Mouse (Mus musculus): ENCODE results near the gene Ndufs1. TPM values are rescaled to one million over a fixed set of nuclear protein-coding genes. Genes with fewer than 3 reads are reported as not detected.

Ndufs1 gene
- 134 and 147 TPM in 2 replicates for polyA plus RNA-seq (2016; fragmentation: Nextera tagmentation; extraction: Ambion mirVana)

DNA sequence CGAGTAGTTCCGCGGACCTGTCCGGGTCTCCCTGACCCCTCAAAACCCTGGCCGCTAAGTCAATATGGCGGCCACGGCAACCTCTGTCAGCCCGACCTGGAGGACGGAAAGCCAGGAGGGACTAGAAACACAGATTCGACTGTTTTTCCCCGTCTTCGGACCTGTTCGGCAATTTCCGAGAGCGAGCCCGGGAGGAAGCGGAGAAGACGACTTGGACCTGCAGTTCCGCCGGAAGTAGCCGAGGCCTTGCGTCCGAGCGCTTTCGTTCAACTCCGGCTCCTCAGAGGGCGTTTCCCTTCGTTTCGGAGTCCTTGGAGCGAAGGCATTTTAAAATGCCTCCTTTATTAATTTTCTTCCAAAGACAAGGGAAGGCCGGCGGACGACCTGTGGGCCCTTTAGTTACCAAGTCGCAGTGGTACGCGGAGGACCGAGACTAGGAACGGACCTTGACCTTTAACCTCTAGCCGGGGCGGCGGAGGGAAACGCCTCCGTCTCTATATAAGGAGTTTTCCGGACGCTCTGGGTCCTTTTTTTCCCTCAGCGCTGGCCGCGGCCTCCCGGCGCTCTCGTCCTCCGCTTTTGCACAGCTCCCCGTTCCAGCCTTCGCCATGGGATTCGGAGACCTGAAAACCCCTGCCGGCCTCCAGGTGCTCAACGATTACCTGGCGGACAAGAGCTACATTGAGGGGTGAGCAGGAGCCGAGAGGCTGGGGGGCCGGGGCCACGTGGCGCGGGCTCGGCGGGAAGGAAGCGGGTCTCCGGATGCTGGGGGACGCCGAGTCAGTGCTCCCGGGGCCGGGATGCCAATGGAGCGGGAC is at the start of gene Ndufs1, which contains the start of gene Eef1b2:
Gene Ndufs1 (minus strand): TSS at position 230 of the 818 bp plus-strand sequence.
Gene Eef1b2 (plus strand): TSS at position 222 of the 818 bp plus-strand sequence.
- Histone ChIP-seq H3K4me1 (peaks cover 25% of the 10 kb centered on the region), H3K9ac (peak within 1 kb of the TSS; percentile 95), H3K4me3 (peak within 1 kb of the TSS; percentile 87), H3K9me3 (no peaks in the 10 kb centered on the region), H3K27me3 (replicated peaks) (no peaks in the 10 kb centered on the region), H3K27ac (peak within 1 kb of the TSS; percentile 34), H3K4me2 (replicated peaks) (peak within 1 kb of the TSS; percentile 80), H3K36me3 (peaks cover 22% of the 10 kb centered on the region)
- under 1% methylated on average over 72 of the region's 72 CpGs for WGBS
- ATAC-seq (ENCODE audit: low FRiP score, low read depth), result peak; percentile 88

DNA sequence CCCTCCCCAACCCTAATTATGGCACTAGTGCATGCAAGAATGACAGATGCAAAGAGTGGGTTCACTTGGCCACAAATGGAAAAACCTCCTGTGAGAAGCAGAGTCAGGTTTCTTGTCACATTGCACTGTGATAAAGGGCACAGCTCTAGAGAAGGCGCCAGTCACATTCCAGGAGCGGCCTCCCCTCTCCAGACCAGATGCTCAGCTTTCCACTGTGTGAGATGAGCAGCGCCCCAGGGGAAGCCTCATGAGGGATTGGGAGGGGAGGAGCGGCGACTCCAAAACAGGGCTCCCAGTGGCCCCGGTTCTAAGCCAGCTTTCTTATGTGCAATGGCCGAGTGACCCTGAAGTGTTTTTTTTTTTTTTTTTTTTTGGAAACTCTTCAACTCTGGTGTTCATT is 49.3 kb upstream of the Ndufs1 start:
- Histone ChIP-seq H3K9ac (no peak overlapping the region), H3K4me2 (replicated peaks) (no peak overlapping the region), H3K27ac (no peak overlapping the region), H3K9me3 (no peaks in the 10 kb centered on the region), H3K4me1 (no peaks in the 10 kb centered on the region), H3K27me3 (replicated peaks) (no peaks in the 10 kb centered on the region), H3K4me3 (no peak overlapping the region), H3K36me3 (no peaks in the 10 kb centered on the region)
- 12% methylated on average over 7 of the region's 7 CpGs for WGBS
- no peak for ATAC-seq (ENCODE audit: low FRiP score, low read depth)

GRCm38 (mm10) chr1:63225009-63225408 is 48.4 kb upstream of the Ndufs1 start:
- no peak overlapping the region for H3K27ac ChIP-seq
- H3K9ac ChIP-seq, result no peak overlapping the region
- no peaks in the 10 kb centered on the region for H3K27me3 ChIP-seq (replicated peaks)
- WGBS, result 90% methylated on average over 4 of the region's 4 CpGs
- H3K4me1 ChIP-seq, result no peaks in the 10 kb centered on the region
- H3K4me2 ChIP-seq (replicated peaks), result no peak overlapping the region
- ATAC-seq (ENCODE audit: low FRiP score, low read depth), result no peak
- no peak overlapping the region for H3K4me3 ChIP-seq
- H3K36me3 ChIP-seq, result no peaks in the 10 kb centered on the region
- H3K9me3 ChIP-seq, result no peaks in the 10 kb centered on the region

DNA sequence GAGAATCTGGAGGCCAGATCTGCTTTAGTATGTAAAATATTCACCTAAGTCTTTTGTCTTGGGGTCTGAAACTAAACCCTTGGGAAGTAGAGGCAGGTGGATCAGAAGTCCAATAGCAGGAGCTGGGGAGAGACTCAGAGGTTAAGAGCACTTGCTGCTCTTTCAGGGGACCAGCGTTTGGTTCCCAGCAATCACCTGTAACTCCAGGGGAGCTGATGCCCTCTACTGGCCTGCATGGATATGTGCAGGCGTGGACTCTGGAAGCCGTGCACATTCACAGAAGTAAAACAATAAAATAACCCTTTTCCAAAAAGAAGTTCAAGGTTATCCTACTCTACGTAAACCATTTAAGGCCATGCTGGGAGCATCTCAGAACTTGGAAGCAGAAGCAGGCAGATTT is 42.6 kb upstream of the Ndufs1 start:
- 91% methylated on average over 4 of the region's 4 CpGs for WGBS

GRCm38 (mm10) chr1:63214631-63215030 is 38.0 kb upstream of the Ndufs1 start:
- ATAC-seq (ENCODE audit: low FRiP score, low read depth), result no peak
- no peak overlapping the region for H3K4me3 ChIP-seq
- H3K9ac ChIP-seq, result no peak overlapping the region
- no peaks in the 10 kb centered on the region for H3K36me3 ChIP-seq
- no peaks in the 10 kb centered on the region for H3K27me3 ChIP-seq (replicated peaks)
- WGBS, result 43% methylated on average over 7 of the region's 7 CpGs
- 0 out of 2 replicates have a peak overlapping the region, but pooled peaks have one; percentile 2 for H3K4me2 ChIP-seq (replicated peaks)
- H3K9me3 ChIP-seq, result no peaks in the 10 kb centered on the region
- 0 out of 2 replicates have a peak, but pooled peaks cover 6% of the 10 kb centered on the region for H3K4me1 ChIP-seq
- H3K27ac ChIP-seq, result no peak overlapping the region

More for the DNA sequence above, 42.6 kb upstream of the Ndufs1 start:
- Histone ChIP-seq H3K9ac (no peak overlapping the region), H3K4me1 (0 out of 2 replicates have a peak, but pooled peaks cover 2% of the 10 kb centered on the region), H3K27me3 (replicated peaks) (no peaks in the 10 kb centered on the region), H3K4me2 (replicated peaks) (no peak overlapping the region), H3K9me3 (no peaks in the 10 kb centered on the region), H3K36me3 (no peaks in the 10 kb centered on the region), H3K4me3 (no peak overlapping the region), H3K27ac (no peak overlapping the region)
- ATAC-seq (ENCODE audit: low FRiP score, low read depth), result no peak

GRCm38 (mm10) chr1:63214271-63214558 is 37.6 kb upstream of the Ndufs1 start, which contains the start of gene Gpr1:
Gpr1 (minus strand) TSS chr1:63214543.
- Histone ChIP-seq H3K9me3 (no peaks in the 10 kb centered on the region), H3K27ac (no peak within 1 kb of the TSS), H3K4me2 (replicated peaks) (peak within 1 kb of the TSS; percentile 39), H3K27me3 (replicated peaks) (no peaks in the 10 kb centered on the region), H3K4me3 (no peak within 1 kb of the TSS), H3K9ac (no peak within 1 kb of the TSS), H3K4me1 (0 out of 2 replicates have a peak, but pooled peaks cover 6% of the 10 kb centered on the region), H3K36me3 (no peaks in the 10 kb centered on the region)
- WGBS, result 46% methylated on average over 3 of the region's 3 CpGs
- no peak for ATAC-seq (ENCODE audit: low FRiP score, low read depth)

DNA sequence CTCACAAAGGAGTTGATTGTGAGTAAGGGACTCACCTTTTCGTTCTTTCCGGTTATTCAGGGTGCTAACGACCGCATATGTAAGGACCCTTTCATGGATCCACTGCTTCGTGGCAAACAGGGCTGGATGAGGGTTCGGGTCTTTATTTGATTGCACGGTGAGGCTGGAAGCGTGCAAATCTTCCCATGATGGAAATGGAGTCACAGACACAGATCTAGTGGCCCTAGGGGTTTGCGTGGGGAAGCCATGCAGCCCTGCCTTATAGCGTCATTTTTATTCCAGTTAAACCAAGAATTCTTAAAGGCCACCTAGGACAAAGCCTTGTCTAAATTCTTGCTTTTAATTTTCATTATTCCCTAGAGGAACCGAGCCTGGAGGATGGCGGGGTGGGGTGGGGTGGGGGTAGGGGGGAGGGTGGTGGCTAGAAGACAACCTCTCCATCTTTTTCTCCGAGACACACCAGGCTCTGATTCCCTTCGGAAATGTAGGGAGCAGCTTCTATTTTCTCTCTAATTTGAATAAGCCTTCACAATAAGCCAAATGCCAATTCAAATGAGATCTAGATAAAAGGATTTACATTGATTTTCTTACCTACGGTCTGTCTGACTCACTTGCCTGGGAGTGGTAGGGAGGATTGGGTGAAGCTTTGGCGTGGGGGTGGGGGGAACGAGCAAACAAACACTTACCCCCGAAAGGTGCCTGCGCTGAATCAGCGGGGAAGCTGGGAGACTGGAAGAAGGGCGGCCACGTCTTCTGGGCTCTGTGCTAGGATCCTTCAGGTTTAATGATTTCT is 37.0 kb upstream of the Ndufs1 start:
- Histone ChIP-seq H3K4me2 (replicated peaks) (peak overlapping the region; percentile 39), H3K36me3 (no peaks in the 10 kb centered on the region), H3K9ac (no peak overlapping the region), H3K27me3 (replicated peaks) (no peaks in the 10 kb centered on the region), H3K9me3 (no peaks in the 10 kb centered on the region), H3K4me3 (no peak overlapping the region), H3K4me1 (0 out of 2 replicates have a peak, but pooled peaks cover 6% of the 10 kb centered on the region), H3K27ac (no peak overlapping the region)
- 26% methylated on average over 22 of the region's 22 CpGs for WGBS
- ATAC-seq (ENCODE audit: low FRiP score, low read depth), result no peak

DNA sequence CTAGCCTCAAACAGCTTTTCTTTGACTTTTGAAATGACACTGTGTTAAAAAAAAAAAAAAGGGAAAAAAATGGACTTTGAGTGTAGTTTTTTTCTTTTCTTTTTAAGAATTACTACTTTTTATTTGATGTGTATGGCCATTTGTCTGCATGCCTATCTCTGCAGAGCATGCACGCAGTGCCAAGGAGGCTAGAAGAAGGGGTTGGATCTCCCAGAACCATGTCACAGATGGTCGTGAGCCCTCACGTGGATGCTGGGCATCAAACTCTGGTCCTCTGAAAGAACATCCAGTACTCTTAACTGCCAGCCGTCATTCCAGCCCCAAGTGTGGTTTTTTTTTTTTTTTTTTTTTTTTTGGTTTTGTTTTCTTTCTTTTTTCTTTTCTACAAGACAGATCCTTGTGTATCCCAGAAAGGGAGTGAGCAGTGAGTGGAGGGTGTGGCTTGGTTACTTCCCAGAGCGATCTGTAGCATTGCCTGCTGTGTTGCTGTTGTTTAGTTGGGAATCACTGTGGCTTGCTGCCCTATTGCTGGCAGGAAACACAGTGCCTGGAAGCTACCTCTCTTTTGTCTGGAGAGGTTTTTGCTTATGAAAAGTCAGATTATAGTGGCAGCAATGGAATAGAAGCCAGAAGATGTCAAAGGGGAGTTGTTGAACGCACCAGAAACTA is 33.4 kb upstream of the Ndufs1 start:
- 0 out of 2 replicates have a peak, but pooled peaks cover 6% of the 10 kb centered on the region for H3K4me1 ChIP-seq
- no peak overlapping the region for H3K4me3 ChIP-seq
- ATAC-seq (ENCODE audit: low FRiP score, low read depth), result no peak
- WGBS, result 25% methylated on average over 6 of the region's 6 CpGs
- H3K27me3 ChIP-seq (replicated peaks), result no peaks in the 10 kb centered on the region
- no peak overlapping the region for H3K9ac ChIP-seq
- H3K9me3 ChIP-seq, result no peaks in the 10 kb centered on the region
- no peaks in the 10 kb centered on the region for H3K36me3 ChIP-seq
- no peak overlapping the region for H3K4me2 ChIP-seq (replicated peaks)
- no peak overlapping the region for H3K27ac ChIP-seq

GRCm38 (mm10) chr1:63207607-63208006 is 31.0 kb upstream of the Ndufs1 start:
- no peak for ATAC-seq (ENCODE audit: low FRiP score, low read depth)
- 81% methylated on average over 3 of the region's 3 CpGs for WGBS
- H3K9ac ChIP-seq, result no peak overlapping the region

GRCm38 (mm10) chr1:63204660-63205394 is 28.2 kb upstream of the Ndufs1 start:
- Histone ChIP-seq H3K4me3 (no peak overlapping the region), H3K9ac (no peak overlapping the region), H3K27ac (peak overlapping the region; percentile 33; the same call in 1 of the 2 replicates), H3K4me1 (peaks cover 15% of the 10 kb centered on the region), H3K4me2 (replicated peaks) (no peak overlapping the region), H3K27me3 (replicated peaks) (no peaks in the 10 kb centered on the region), H3K9me3 (peaks cover 8% of the 10 kb centered on the region), H3K36me3 (no peaks in the 10 kb centered on the region)
- 24% methylated on average over 7 of the region's 7 CpGs for WGBS
- no peak; the same call in 1 of the 2 replicates for ATAC-seq (ENCODE audit: low FRiP score, low read depth)

More at GRCm38 (mm10) chr1:63207607-63208006, 31.0 kb upstream of the Ndufs1 start:
- H3K27me3 ChIP-seq (replicated peaks), result no peaks in the 10 kb centered on the region
- H3K4me3 ChIP-seq, result no peak overlapping the region
- H3K4me1 ChIP-seq, result peaks cover 15% of the 10 kb centered on the region
- H3K36me3 ChIP-seq, result no peaks in the 10 kb centered on the region
- H3K9me3 ChIP-seq, result no peaks in the 10 kb centered on the region
- H3K27ac ChIP-seq, result no peak overlapping the region
- no peak overlapping the region for H3K4me2 ChIP-seq (replicated peaks)

DNA sequence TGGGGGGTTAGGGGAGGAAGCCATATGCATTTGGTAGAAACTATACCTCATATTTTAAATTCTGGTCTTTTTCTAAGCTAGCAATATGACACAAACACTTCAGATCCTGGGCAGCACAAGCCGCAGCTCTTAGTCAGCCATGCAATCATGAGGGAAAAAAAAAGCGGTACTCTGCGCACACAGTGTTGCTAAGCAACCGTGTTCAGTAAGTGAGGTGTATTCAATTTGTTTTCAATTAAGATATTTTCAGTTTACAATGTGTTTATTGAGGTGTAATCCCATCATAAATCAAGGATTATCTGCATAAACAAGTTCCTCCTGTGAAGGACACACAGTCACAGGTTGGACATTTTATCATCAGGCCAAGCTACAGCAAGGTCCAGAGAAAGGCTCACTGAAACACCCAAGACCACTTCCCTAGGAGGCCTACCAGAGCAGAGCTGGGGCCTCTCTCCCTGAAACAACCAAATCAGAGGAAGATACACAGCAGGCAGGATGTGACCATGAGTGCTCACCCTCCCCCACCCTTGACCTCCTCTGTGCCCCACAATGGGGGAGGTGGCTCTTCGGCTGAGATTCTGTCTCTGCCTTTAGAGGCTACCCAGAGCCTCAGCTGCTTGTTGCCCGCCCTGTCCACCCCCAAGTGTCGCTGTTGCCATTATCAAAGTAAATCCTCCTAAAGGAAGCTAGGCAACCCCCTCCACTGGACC is 27.5 kb upstream of the Ndufs1 start:
- H3K4me2 ChIP-seq (replicated peaks), result no peak overlapping the region
- H3K4me1 ChIP-seq, result peaks cover 15% of the 10 kb centered on the region
- no peak overlapping the region for H3K4me3 ChIP-seq
- ATAC-seq (ENCODE audit: low FRiP score, low read depth), result peak; percentile 71
- no peaks in the 10 kb centered on the region for H3K27me3 ChIP-seq (replicated peaks)
- 6% methylated on average over 7 of the region's 7 CpGs for WGBS
- H3K9me3 ChIP-seq, result peaks cover 8% of the 10 kb centered on the region
- no peaks in the 10 kb centered on the region for H3K36me3 ChIP-seq
- peak overlapping the region; percentile 33; the same call in 1 of the 2 replicates for H3K27ac ChIP-seq
- H3K9ac ChIP-seq, result no peak overlapping the region
